Mouse (Mus musculus) B cell, adult 2 months (primary cell): ENCODE results near the gene Figla.
"Not testable (repeated sequence)": the region's sequence is repeated elsewhere in the genome, so short reads cannot be mapped to it uniquely, and the experiment has no call there.

ENCODE experiments used
- DNase-seq, 2 experiments: peaks; one replicate each; pipeline ENCODE4 v3.0.0; 2022

The Figla gene

DNA sequence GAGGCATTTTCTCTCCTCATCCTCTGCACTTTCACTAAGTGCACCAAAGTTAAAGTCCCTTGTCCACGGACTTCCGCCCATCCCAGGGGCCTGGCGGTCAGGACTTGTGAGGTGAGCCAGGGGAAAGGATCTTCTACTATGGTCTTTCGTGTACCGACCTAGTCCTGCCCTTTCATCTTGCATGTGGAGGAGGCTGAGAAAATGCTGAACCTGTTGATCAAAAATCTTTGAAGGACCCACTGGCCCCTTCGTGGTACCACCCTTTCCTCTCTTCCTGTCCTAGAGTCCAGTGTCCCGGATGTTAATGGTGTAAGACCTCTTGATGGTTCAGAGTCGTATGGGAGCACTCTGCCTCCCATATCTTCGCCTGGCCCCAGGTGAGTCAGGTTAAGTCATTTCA, at the start of gene Figla:
Figla (plus strand) TSS at position 301 of the 400 bp plus-strand sequence.
- no peak for DNase-seq

DNA sequence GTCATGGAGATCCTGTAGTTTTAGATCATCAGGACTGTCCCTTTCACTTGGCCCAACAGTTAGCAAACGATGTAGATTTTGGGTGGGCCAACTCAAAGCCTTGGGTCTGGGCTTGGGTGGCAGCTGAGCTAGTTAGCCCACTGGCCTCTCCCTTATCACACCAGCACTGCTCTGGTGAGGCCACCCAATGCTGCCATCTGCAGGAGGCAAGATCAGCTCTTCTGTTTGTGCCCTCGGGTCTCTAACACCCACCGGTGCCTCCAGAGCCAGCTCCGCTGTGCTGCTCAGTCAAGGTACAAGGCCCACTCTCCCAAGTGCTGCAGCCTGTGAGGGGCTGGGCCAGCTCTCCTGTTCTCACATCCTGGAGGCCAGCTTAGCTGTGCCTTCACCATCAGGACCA, 49.3 kb upstream of the Figla start:
- peak; percentile 64 to 65 for DNase-seq

DNA sequence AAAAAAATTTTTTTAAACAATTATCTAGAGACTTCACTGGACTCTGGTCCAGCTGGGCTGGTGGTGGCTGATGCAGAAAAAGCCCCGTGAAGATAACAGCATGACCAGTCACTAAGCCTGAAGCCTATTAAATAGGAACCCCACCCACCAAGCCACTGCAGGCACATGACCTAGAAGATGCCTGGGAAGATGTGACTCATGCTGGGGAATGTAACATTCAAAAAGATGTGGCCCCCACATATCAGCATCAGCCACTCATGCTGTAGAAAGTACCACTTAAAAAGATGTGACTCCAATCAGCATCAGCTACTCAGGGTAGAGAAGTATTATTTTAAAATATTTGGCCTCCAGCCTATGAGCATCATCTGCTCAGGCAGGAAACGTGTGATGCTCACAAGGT, 46.1 kb upstream of the Figla start:
- no peak for DNase-seq

DNA sequence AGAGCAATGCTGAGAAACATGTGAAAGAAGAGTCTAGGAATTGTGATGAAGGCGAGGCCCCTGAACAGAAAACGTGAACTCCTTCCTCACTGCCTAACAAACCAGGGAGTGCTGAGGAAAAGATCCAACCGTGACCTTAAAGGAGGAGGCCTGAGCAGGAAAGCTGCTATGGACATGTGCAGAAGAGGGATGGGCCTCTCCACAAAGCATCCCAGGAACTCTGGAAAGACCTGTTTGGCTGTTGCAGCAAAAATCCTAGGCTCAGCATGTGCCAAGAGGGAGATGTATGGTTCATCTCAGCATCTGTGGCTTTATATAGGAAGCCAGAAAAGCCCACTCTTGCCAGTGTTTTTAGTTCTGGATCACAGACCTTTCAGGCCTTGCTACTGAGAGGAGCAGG, 43.3 kb upstream of the Figla start:
- DNase-seq = no peak

- no peak for DNase-seq
Measured at GRCm38 (mm10) chr6:85973336-85973735, 42.6 kb upstream of the Figla start.

DNA sequence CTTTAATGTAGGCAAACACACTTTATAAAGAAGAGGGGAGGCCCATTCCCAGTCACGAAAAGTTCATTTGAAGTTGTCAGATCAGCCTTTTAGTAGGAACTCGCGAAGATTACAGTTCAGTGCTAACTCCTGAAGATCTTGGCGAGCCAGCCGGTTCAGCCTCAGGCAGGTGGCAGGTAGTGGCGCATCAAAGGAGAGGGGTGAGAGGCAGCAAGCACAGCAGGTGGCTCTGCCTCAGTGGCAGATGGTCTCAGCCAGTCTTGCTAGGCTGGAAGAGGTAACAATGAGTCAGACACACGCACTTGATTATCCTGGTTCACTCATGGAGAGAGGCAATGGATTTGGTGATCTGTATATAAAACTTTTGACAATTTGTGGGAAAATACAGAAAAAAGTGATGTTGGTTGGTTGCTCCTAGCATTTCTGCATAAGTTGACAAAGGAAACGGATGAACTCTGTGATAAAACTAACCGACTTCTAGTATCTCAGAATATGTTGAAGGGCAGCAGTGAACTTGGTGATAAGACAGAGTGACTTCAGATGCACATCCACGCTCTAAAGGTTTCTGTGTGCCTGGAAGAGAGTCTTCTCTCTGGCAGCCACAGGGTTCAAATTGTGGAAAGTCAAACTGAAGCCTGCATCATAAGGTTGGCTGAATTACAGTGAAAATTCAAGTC, 40.9 kb upstream of the Figla start:
- DNase-seq = no peak

- DNase-seq = no peak
Measured at GRCm38 (mm10) chr6:85975761-85976160, 40.2 kb upstream of the Figla start.

GRCm38 (mm10) chr6:85976242-85976641, 39.7 kb upstream of the Figla start:
- DNase-seq = peak in 1 of 2 experiments; percentile 13

DNA sequence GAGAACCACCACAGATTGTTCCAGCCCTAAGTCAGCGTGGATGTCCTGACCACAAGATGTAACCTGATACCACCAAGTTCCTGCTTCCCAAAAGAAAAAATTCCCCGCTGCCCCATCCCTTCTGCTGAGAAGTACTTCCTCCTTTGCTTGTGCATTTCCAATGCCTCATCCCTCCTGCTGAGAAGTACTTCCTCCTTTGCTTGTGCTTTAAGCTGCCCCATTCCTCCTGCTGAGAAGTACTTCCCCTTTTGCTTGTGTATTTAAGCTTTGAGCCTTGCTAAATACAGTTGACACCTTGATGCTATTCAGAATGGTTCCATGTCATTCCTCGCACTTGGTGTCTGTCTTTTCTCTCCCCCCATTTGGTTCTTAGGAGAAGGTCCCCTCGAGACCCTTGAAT, 37.2 kb upstream of the Figla start:
- DNase-seq = peak; percentile 45 to 60

DNA sequence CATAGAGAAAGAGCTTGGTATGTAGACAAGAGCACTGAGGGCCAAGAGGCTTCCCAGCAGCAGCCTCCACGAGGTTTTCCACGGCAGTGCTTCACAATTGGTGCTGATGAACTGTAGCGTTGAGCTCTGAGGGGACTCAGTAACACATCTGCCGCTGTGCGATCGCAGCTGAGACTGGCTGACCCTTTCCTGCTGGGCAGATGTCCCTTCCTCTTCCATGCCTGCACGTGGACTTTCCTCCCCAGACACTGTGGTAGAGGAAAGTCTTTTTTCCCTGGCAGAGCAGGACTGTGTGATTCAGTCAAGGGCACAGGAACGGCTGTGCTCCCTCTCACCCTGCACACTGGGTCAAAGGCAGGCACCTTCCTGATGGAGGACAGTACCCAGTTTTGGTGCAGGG, 31.6 kb upstream of the Figla start:
- no peak for DNase-seq

DNA sequence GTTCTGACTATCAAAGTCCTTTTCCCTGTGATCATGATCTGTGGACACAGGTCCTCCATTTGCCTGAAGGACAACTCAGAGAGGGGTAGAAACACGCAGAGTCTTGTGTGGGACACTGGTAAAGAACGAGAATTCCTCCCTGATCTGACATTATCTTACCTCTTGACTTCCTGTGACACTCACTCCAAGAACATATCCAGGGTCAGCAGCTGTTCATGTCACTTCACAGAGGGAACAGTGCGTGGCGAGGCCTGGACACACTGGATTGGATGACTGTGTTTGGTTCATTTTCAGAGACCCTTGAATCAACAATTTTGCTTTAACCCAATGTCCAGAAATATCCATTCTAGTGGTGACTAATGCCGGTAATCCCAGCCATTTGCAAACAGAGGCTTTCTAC, 26.4 kb upstream of the Figla start:
- DNase-seq = not testable (repeated sequence)

DNA sequence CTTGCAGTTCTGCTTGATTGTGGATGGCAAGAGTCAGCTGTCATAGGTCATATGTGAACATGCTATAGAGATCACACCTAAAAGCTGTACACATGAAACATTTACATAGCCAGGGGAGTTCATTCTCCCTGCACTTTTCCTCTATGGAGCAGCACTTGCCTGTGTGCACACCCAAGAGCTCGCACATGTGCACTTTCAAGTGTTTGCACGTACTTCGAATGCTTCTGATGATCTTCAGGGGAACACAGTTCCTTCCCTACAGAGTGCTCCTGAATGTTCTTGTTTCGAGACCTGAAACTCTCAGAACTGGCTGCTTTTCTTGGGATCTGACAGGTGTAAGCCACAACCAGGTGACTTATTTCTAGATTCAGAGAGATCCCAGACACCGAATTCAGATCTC, 25.2 kb upstream of the Figla start:
- not testable (repeated sequence) for DNase-seq

GRCm38 (mm10) chr6:86003405-86003925, 12.5 kb upstream of the Figla start:
- DNase-seq = peak; percentile 63

DNA sequence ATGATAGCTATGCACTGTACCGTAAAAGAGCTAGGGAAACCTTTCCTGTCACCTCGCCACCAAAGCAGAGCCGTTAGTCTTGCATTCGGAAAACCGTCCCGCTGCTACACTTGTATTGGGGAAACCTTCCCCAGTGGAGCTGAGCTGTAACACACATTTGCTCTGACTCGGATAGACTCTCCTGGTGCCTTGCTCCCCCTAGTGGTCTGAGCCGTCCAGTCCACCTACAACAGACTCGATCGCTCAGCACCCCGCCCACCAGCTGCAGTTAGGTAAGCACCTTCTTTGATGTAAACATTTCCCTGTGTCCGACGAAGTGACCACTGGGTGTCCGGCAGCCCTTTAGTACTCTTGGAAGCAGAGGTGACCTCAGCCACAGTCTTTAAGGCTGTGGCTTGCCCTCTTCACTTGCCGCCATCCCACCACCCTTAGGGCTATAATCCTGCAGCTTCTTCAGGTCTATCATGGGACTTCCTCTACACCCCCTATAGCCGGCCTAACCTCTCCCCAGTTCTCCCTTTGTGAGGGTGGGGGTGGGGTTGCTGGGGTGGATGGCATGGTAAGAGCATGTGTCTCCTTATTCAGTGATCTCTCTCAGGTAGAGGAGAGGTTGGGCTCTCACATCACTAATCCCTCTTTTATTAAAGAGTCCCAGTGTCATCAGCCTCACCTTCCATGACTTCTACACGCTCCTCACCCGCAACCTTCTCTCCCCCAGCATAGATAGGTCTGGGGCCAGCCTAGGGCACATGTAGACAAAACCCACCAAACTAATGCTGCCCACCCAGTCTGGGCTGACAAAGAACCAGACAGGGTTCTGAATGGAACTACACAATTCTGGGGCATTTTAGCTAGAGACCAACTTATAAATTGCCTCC, 11.5 kb upstream of the Figla start:
- peak; percentile 82 to 85 for DNase-seq

GRCm38 (mm10) chr6:86009980-86010379, 6.0 kb upstream of the Figla start:
- DNase-seq = peak; percentile 62 to 65

DNA sequence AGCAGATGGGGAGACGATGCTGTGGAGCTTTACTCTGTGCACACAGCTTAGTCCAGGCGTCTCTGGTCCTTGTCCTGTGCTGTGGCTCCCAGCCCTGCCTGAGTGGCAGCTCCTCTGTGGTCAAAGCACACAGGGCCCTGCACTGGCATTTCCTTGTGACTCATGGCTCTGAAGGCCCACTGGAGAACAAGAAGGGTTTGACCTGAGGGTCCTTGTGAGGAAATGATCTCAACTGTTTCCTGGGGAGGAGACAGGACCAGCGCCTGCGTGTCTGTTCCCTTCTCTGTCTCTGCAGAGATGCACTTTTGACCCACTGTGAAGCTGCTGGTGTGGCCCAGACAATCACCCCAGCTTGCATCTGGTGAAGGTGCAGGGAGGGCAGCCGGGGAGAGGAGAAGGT, 1.2 kb upstream of the Figla start:
- DNase-seq = not testable (repeated sequence)

- DNase-seq = no peak
Measured at GRCm38 (mm10) chr6:86016793-86017350, 901 bp downstream of the Figla start.

DNA sequence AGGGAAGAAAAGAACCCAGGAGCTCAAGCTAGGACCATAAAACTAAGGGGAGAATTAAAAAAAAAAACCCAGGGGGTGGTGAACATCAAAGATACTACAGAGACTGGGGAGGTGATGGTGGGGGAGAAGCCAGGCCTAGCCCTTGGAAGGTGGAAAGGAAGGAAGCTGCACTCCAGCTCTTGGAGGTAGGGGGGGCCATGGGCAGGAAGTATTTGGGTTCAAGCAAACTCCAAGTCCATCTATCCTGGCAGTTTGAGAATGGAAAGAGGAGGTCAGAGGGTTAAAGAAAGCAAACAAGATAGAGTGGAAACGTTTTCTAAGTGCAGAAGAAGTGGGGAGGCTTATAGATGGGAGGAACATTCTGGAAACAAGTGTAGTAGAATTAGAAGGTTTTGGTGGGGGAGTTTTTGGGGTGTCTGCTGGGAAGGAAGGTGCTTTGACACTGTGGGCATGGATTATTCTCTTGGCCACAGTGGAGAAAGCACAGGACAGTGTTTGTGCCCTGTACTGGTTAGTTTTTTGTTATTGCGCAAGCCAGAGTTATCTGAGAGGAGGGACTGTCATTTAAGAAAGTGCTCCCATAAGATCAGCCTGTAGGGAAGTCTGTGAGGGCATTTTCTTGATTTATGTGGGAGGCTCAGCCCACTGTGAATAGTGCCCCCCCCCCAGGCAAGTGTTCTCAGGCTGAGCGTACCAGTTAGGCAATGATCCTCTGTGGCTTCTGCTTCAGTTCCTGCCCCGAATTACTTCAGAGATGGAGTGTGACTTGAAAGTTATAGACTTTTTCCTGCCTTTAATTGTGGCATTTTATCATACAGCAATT, 3.7 kb downstream of the Figla start:
- no peak for DNase-seq

DNA sequence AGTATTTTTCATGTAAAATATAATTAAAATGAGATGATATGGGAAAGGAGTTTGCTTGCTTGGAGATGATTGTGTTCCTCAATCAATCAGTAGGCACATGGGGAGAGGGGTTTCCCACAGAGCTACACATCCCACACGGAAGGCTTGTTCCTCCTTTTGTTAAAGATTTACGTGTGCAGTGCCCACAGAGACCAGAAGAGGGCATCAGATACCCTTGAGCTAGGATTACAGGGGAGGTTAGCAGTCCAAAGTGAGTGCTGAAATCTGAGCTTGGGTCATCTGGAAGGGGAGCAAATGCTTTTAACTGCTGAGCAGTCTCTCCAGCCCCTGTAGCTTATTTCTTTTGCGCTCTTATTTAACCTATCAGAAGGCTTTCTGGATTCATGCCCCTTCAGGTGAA, 5.0 kb downstream of the Figla start:
- DNase-seq = peak; percentile 58 to 63

DNA sequence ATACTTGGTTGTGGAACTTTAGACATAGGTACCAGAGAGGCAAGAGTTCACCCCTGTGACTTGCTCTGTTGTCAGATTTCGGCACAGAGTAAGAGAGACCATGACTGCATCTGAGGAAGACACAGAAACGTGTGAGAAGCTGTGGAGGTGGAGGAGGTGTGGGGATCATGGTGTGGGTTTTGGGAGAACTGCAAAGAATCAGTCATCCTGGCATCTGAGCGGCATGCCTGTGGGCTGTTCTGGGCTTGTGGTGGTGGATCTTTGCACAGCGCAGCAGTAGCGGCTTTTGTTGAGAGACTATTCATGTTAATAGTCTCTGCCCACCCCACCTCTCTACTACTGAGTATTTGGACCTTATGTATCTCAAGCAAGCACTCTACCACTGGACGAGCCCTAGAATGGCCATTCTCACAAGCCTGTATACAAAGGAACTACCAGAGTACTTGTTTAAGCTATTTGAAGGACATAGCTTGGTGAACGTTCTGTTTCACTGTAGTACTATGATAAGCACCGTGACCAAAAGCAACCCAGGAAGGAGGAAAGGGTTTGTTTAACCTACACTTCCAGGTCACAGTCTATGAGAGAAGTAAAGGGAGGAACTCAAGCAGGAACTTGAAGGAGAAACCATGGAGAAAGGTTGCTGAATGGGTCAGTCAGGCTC, 10.8 kb downstream of the Figla start:
- no peak for DNase-seq

GRCm38 (mm10) chr6:86028150-86028549, 12.2 kb downstream of the Figla start:
- no peak for DNase-seq
